Mouse (Mus musculus): Measurements from ENCODE around the gene Mlf2. TPM values are rescaled to one million over a fixed set of nuclear protein-coding genes. Genes with fewer than 3 reads are reported as not detected.
"Not testable (repeated sequence)": the region's sequence is repeated elsewhere in the genome, so short reads cannot be mapped to it uniquely, and the experiment has no call there.

Mlf2 gene
- 129 and 134 TPM in 2 replicates for polyA plus RNA-seq (2015; fragmentation: Nextera tagmentation; extraction: Ambion mirVana)

DNA sequence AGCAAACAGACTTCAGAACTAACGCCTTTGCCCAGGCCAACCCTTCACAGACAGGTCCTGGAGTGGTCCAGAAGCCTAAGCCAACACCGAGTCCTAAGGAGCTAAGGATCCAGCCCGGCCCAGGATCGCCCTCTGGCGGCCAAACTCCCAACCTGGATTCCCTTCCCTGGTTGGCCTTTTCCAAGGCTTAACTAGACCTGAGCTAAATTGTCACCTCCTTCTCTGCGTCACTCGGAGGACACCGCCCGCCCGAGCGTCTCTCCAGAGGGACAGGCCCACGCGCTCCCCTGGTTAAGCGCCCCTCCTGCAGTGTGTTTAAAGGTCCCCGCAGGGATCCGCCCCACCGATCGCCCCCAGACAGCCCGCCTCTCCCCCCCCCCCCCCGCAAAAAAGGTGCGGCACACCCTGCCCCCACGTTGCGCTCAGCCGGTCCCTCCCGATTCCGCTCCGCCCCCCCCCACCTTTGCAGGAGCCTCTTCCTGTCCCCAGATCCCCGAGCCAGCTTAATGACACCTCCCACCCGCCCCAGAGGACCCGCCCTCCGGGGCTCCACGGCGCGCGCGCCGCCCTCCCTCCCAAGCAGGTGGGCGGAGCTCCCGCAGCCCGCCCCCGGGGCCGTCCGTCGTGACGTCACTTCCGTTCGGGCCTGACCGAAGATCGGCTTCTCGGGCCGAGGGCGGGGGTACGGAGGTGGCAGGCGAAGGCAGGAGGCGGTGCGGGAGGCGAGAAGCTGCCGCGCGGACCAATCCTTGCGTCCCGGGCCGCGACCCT is at the start of gene Mlf2:
Gene Mlf2, plus strand, starts transcription at position 633 of the 771 bp plus-strand sequence.
- DNase-seq (peak; percentile 93), ATAC-seq (ENCODE audit: low read depth) (peak; percentile 89)
- H3K27me3 ChIP-seq: 0 out of 2 replicates have a peak, but pooled peaks cover 2% of the 10 kb centered on the region
- under 1% methylated on average over 55 of the region's 64 CpGs for WGBS (ENCODE audit: insufficient replicate concordance)
- peak within 1 kb of the TSS; percentile 90 for H3K27ac ChIP-seq
- H3K4me3 ChIP-seq (replicated peaks): peak within 1 kb of the TSS; percentile 98
- H3K4me2 ChIP-seq: peak within 1 kb of the TSS; percentile 86
- peaks cover 44% of the 10 kb centered on the region for H3K4me1 ChIP-seq (replicated peaks)
- peaks cover 35% of the 10 kb centered on the region for H3K36me3 ChIP-seq
- H3K9ac ChIP-seq: peak within 1 kb of the TSS; percentile 97
- no peaks in the 10 kb centered on the region for H3K9me3 ChIP-seq (replicated peaks)

DNA sequence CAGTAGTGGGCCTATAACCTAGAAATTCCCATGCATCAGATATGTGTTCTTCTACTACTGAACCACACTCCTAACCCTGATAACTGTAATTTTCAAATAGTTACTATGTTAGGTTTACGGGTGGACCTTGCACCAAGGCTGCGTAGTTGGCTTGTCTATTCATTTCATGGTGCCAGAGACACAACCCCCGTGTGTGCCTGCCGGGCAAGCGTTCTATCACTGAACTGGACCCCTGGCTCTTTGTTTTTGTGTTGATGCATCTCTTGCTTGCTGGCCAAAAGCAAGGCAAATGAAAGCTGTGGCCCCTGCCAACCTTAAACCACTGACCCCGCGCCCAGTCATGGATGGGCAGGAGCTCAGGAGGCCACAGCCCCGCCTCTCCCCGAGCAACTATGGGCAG is 49.4 kb upstream of the Mlf2 start:
- H3K9ac ChIP-seq: no peak overlapping the region

DNA sequence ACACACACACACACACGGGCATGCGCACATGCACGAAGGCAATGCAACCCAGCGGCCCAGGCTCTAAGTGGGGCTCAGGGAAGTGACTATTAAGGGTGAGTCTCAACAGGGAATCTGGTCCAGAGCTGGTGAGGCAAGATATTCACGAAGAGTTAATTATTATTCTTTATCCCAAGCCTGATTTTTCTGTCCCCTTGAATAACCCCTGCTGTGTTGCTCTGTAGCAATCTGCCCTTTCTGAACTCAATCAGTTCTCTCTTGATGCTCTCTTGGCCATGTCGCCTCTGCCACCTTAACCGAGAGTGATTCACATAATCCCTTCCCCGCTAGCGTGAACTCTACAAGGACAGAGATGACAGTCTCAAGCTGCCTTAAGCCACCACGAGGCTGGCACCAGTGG is 47.8 kb upstream of the Mlf2 start:
- DNase-seq (no peak), ATAC-seq (ENCODE audit: low read depth) (no peak)
- no peak overlapping the region for H3K27ac ChIP-seq

More for the DNA sequence above, 49.4 kb upstream of the Mlf2 start:
- Histone ChIP-seq H3K9me3 (replicated peaks) (no peaks in the 10 kb centered on the region), H3K4me1 (replicated peaks) (no peaks in the 10 kb centered on the region), H3K4me2 (no peak overlapping the region), H3K4me3 (replicated peaks) (no peak overlapping the region), H3K27ac (no peak overlapping the region), H3K27me3 (no peaks in the 10 kb centered on the region), H3K36me3 (no peaks in the 10 kb centered on the region)
- ATAC-seq (ENCODE audit: low read depth) (no peak), DNase-seq (no peak)
- WGBS (ENCODE audit: insufficient replicate concordance): 72% methylated on average over 9 of the region's 9 CpGs

DNA sequence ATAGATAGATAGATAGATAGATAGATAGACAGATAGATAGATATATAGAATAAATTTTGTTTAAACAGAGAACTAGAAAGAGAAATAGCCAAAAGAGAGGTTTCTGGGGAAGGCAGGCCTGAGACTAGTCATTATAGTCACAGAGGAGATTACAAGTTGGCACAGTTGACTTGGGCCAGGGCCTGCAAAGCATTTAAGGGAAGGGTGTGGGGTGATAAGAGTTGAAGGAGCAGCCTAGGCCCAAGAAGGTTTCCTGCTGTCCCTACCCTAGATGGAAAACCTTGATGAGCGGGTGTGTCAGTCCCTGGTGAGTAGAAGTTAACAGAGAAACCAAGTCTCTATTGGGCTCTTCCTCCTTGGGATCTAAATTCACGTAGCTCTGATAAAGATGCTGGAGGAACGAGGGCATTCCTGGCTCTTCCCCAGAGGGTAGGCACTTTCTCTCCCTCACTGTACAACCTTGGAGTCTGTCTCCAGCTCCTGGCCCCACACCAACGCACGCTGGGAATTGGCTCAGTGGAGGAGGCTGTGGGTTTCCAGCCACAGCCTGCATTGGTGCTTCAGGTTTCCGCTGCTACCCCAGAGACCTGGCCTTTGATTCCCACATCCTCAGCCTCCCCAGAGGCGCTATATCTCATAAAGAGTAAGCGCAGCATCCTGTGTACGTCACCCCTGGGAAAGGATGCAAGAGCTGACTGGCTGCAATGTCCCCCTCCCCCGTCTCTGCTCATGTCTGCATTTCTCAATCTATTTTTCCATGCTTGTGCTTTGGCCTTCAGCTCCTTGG is 46.3 kb upstream of the Mlf2 start:
- no peak overlapping the region for H3K4me2 ChIP-seq
- 38% methylated on average over 10 of the region's 10 CpGs for WGBS (ENCODE audit: insufficient replicate concordance)
- no peaks in the 10 kb centered on the region for H3K36me3 ChIP-seq
- H3K27ac ChIP-seq: no peak overlapping the region
- H3K9ac ChIP-seq: no peak overlapping the region
- no peaks in the 10 kb centered on the region for H3K9me3 ChIP-seq (replicated peaks)
- H3K4me3 ChIP-seq (replicated peaks): no peak overlapping the region
- no peaks in the 10 kb centered on the region for H3K27me3 ChIP-seq
- DNase-seq: no peak
- no peak for ATAC-seq (ENCODE audit: low read depth)
- no peaks in the 10 kb centered on the region for H3K4me1 ChIP-seq (replicated peaks)

More for the DNA sequence above, 47.8 kb upstream of the Mlf2 start:
- no peak overlapping the region for H3K4me2 ChIP-seq
- H3K27me3 ChIP-seq: no peaks in the 10 kb centered on the region
- no peaks in the 10 kb centered on the region for H3K9me3 ChIP-seq (replicated peaks)
- 71% methylated on average over 10 of the region's 10 CpGs for WGBS (ENCODE audit: insufficient replicate concordance)
- no peaks in the 10 kb centered on the region for H3K4me1 ChIP-seq (replicated peaks)
- no peaks in the 10 kb centered on the region for H3K36me3 ChIP-seq
- H3K9ac ChIP-seq: no peak overlapping the region
- H3K4me3 ChIP-seq (replicated peaks): no peak overlapping the region

DNA sequence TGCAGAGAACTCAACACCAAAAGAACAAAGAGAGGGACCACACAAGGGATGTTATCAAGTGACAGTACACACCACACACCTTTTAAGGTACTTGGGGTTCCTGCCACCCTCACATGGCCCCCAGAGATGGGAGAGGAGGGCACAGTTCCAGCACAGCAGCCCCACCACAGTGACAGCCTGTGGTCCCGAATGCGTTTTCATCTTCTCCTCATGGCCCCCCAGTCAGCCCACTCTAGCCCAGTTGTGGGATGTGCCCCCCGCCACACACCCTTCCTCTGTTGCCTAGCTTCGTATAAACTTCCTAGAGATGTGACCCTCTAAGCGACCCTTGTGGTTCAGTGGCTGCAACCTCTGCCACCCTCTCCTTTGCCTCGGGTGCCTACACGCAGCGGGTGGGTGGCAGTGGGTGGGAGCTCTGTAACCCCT is 45.2 kb upstream of the Mlf2 start:
- no peaks in the 10 kb centered on the region for H3K27me3 ChIP-seq
- WGBS (ENCODE audit: insufficient replicate concordance): 70% methylated on average over 8 of the region's 8 CpGs
- ATAC-seq (ENCODE audit: low read depth) (no peak), DNase-seq (no peak)
- no peak overlapping the region for H3K4me3 ChIP-seq (replicated peaks)
- no peaks in the 10 kb centered on the region for H3K9me3 ChIP-seq (replicated peaks)
- H3K4me2 ChIP-seq: no peak overlapping the region
- H3K9ac ChIP-seq: no peak overlapping the region
- H3K4me1 ChIP-seq (replicated peaks): no peaks in the 10 kb centered on the region
- H3K36me3 ChIP-seq: no peaks in the 10 kb centered on the region
- H3K27ac ChIP-seq: no peak overlapping the region

DNA sequence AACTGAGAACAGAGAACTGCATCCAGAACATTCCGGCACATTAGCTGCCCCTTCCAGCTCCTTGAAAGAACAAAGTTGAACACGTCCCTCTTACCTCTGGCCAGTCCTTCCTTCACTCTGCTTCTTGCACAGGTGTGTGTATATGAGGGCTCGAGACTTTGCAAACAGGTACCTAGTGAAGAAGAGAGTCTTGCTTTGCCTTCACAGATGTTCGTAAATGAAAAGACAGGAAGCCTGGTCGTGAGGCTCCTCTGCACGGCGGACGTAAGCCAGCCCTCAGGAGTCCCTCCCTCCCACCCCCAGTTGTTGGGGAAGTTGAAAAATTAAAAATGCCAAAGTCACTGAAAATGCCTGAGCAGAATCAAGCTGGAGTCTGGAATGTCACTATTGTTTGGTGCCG is 43.2 kb upstream of the Mlf2 start, which contains the start of gene Cd4:
Gene Cd4, minus strand, starts transcription at position 236 of the 400 bp plus-strand sequence.
- 61% methylated on average over 9 of the region's 9 CpGs for WGBS (ENCODE audit: insufficient replicate concordance)
- Histone ChIP-seq H3K36me3 (no peaks in the 10 kb centered on the region), H3K9ac (no peak within 1 kb of the TSS)

DNA sequence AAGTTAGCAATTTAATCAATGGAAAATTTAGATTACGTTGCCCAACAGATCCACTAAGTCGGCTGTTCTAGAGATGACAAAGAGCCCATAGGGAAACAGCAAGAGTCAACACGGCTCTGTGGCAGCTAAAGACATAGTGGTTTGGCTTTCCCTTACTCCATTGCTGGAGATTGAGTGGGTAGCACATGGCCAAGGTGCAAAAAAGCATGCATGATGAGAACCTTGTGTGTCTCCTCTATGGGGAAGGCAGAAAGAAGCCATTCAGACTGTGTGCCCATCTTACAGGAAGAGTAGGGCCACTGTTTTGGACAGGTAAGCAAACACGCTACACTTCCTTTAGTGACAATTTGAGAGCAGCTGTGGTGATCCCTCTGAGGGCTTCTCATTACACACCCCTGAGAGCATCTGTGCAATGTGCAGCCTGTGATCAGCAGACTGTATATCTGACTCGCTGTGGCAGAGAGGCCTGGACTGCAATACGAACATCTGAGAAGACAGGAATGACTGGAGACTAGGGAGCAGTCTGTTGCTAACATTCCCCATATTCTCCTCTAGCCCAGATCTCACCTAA is 42.5 kb upstream of the Mlf2 start:
- 74% methylated on average over 6 of the region's 6 CpGs for WGBS (ENCODE audit: insufficient replicate concordance)
- ATAC-seq (ENCODE audit: low read depth): no peak
- Histone ChIP-seq H3K9ac (no peak overlapping the region), H3K27ac (no peak overlapping the region), H3K36me3 (no peaks in the 10 kb centered on the region), H3K9me3 (replicated peaks) (no peaks in the 10 kb centered on the region), H3K4me3 (replicated peaks) (no peak overlapping the region), H3K4me1 (replicated peaks) (no peaks in the 10 kb centered on the region), H3K4me2 (no peak overlapping the region), H3K27me3 (no peaks in the 10 kb centered on the region)
- DNase-seq: no peak

More for the DNA sequence above, 43.2 kb upstream of the Mlf2 start, which contains the start of gene Cd4:
- no peaks in the 10 kb centered on the region for H3K27me3 ChIP-seq
- no peak within 1 kb of the TSS for H3K4me2 ChIP-seq
- no peaks in the 10 kb centered on the region for H3K9me3 ChIP-seq (replicated peaks)
- ATAC-seq (ENCODE audit: low read depth): no peak
- H3K4me3 ChIP-seq (replicated peaks): no peak within 1 kb of the TSS
- no peak for DNase-seq
- H3K27ac ChIP-seq: no peak within 1 kb of the TSS
- no peaks in the 10 kb centered on the region for H3K4me1 ChIP-seq (replicated peaks)

DNA sequence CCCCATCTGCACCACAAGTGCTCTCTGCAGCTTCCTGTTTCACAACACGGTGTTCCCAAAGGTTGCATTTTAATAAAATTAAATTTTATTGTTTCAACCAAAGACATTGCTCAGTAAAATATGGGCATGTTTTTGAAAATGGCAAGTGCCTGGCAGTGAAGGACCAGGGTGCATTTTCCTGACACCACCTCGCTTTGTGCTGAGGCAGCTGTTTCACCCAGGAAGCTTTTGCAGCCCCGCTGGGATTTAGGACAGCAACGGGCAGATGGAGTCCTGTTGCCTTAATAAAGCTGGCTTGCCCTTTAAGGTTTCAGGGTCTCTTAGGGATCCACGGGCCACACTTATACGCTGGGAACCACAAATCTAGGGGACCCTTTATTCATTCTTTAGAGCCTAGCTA is 40.2 kb upstream of the Mlf2 start:
- no peaks in the 10 kb centered on the region for H3K9me3 ChIP-seq (replicated peaks)
- WGBS (ENCODE audit: insufficient replicate concordance): 50% methylated on average over 6 of the region's 6 CpGs
- no peak for ATAC-seq (ENCODE audit: low read depth)
- H3K36me3 ChIP-seq: no peaks in the 10 kb centered on the region
- H3K4me2 ChIP-seq: no peak overlapping the region
- no peak overlapping the region for H3K4me3 ChIP-seq (replicated peaks)
- DNase-seq: no peak
- no peak overlapping the region for H3K9ac ChIP-seq
- no peak overlapping the region for H3K27ac ChIP-seq
- H3K4me1 ChIP-seq (replicated peaks): no peaks in the 10 kb centered on the region
- H3K27me3 ChIP-seq: no peaks in the 10 kb centered on the region

DNA sequence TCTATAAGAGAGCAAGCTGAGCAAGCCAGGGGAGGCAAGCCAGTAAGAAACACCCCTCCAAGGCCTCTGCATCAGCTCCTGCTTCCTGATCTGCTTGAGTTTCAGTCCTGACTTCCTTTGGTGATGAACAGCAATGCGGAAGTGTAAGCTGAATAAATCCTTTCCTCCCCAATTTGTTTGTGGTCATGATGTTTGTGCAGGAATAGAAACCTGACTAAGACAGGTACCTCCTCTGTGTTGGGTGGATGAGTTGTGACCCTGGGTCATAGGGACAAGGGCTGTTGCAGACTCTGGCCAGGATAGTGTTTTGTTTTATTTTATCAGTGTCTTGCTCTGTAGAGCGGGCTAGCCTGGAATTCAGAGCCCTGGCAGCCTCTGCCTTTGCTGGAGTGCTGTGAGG is 37.1 kb upstream of the Mlf2 start:
- WGBS (ENCODE audit: insufficient replicate concordance): 78% methylated on average over 2 of the region's 2 CpGs
- H3K9ac ChIP-seq; H3K27me3 ChIP-seq; DNase-seq; H3K4me3 ChIP-seq (replicated peaks); H3K27ac ChIP-seq; H3K4me1 ChIP-seq (replicated peaks); H3K4me2 ChIP-seq; H3K36me3 ChIP-seq; ATAC-seq (ENCODE audit: low read depth); H3K9me3 ChIP-seq (replicated peaks): not testable (repeated sequence)

DNA sequence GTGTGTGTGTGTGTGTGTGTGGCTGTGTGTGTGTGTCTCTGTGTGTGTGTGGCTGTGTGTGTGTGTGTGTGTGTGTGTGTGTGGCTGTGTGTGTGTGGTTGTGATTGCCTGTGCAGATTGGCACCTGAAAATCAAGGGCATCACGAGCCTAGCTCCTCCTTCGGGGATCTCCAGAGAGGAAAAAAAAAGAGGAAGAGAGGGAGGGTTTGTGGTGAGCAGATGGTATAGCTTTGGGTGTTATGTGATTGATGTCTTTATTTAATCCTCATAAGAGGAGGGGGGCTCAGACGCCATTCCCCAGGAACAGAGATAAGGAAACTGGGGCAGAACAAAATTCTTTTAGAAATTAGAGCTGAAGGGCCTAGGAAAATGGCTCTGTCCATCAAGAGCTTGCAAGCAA is 32.8 kb upstream of the Mlf2 start:
- H3K4me1 ChIP-seq (replicated peaks): no peaks in the 10 kb centered on the region
- no peaks in the 10 kb centered on the region for H3K9me3 ChIP-seq (replicated peaks)
- no peaks in the 10 kb centered on the region for H3K36me3 ChIP-seq
- H3K4me2 ChIP-seq: no peak overlapping the region
- H3K4me3 ChIP-seq (replicated peaks): no peak overlapping the region
- H3K27ac ChIP-seq: no peak overlapping the region
- H3K9ac ChIP-seq: no peak overlapping the region
- no peak for DNase-seq
- ATAC-seq (ENCODE audit: low read depth): no peak
- no peaks in the 10 kb centered on the region for H3K27me3 ChIP-seq
- WGBS (ENCODE audit: insufficient replicate concordance): 14% methylated on average over 3 of the region's 3 CpGs

DNA sequence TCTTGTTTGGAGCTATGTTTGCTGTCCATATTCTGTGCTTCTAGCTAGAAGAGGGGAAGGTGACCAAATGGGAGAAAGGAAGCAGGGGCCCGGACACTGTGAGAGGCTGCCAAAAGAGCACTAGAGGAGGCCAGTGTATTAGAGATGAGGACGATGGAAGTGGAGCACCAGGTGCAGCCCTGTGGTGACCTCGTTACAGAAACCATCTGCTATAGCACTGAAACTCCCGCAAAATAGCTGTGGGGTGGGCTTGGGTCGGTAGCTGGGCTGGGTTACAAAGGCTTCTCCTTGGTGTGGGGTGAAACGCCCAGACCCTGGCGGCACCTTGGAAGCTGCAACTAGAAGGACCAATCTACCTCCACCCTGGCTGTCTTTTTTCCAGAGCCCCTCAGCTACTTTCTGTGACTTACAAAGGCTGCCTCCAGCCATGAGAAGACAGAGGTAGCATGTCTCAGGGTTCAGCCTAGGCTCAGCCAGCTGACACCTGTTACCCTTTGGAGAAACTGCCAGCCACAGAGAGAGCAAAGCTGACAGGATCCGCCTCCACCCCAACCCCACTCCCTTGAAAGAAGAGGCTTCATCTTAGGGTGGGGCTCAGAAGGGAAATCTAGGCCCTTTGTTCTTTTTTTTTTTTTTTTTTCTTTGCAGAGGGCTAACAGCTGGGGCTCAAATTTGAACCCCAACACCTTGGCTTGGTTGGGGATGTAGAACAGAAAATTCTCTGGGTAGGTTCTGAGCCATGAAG is 31.0 kb upstream of the Mlf2 start:
- Histone ChIP-seq H3K9ac (no peak overlapping the region), H3K36me3 (no peaks in the 10 kb centered on the region), H3K27ac (no peak overlapping the region), H3K4me3 (replicated peaks) (no peak overlapping the region), H3K9me3 (replicated peaks) (no peaks in the 10 kb centered on the region), H3K4me1 (replicated peaks) (peaks cover 12% of the 10 kb centered on the region), H3K27me3 (no peaks in the 10 kb centered on the region), H3K4me2 (no peak overlapping the region)
- no peak for DNase-seq
- no peak for ATAC-seq (ENCODE audit: low read depth)
- WGBS (ENCODE audit: insufficient replicate concordance): 58% methylated on average over 8 of the region's 8 CpGs

Measured in liver, embryonic 13.5 days (tissue).